Mouse (Mus musculus) thymus, adult 2 months (tissue): ENCODE results near the gene Fbxo31.

ENCODE experiments used
- CTCF ChIP-seq: fragments of 200-500 bp; IDR thresholded peaks from 2 replicates; pipeline ENCODE4 v1.5.1; 2012; ENCODE audit warnings: mild to moderate bottlenecking, control low read depth, low read length, moderate library complexity, borderline replicate concordance; ENCODE audit not compliant: control insufficient read depth, poor library complexity, insufficient read depth; ENCODE audit errors: extremely low read depth
- POLR2A ChIP-seq: fragments of 200-500 bp; IDR thresholded peaks from 2 replicates; pipeline ENCODE4 v1.6.1; 2012; ENCODE audit warnings: mild to moderate bottlenecking, low read length, control low read depth, moderate library complexity; ENCODE audit not compliant: control insufficient read depth, poor library complexity, insufficient read depth; ENCODE audit errors: extremely low read depth

DNA sequence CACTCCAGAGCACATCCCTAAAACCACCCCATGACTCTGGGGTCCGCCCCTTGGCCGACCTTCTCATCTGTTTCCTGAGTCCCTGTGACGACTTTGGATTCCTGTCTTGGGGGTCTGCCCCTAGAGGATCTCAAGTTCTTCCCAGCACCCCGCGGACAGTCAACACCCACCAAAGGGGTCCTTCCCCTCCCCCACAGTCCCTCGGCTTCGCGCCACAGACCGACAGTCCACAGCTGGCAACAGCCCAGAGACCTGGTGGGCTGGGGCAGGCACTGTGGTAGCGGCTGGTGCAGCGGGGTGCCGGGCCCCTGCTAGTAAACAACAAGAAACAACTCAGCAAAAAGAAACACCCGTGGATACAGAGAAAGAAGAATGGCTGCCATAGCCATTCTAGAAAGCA, 35.7 kb downstream of the Fbxo31 start:
- TF ChIP-seq POLR2A = no peak
- TF ChIP-seq CTCF = no peak
